Mouse (Mus musculus): ENCODE measurements around the gene Gnrhr.

Gene Gnrhr

DNA sequence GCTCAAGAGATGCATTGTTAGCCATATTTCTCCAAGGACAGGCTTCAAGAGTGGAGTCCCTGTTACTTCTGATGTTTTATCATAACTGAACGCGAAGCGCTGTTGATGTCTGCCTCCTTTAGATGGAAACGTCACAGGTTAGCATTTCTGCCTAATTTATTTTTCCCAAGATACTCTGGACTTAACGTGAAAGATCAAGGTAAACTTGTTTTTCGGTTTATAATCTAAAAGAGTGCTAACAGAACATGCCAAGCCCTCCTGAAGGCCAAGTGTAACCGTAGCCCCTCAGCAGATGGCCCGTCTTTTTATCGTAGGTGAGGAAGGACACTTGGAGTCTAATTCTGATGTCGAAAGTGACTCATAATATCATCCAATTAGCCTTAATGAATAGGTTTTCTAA lies at the start of gene Gnrhr:
Gene Gnrhr (minus strand): TSS at position 101 of the 400 bp plus-strand sequence.
- DNase-seq (ENCODE audit: low spot score in 2 of 2): no peak

DNA sequence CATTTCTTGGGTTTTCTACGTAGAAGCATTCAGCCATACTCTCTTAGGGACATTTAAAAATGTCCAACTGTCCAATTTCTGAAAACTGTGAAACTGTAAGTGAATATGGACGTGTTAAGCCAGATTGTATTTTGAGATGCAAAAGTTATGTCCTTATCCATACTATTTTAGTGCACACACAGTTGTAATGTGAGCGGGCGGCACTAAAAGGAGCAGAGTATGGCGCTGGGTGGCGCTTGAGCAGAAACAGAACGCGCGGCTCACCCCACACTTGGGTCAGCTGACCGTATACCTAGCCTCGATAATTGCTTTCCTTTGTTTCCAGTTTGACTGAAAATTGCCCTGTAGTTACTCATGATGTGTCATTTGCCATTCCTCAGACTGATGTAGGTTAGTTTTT lies 48.9 kb upstream of the Gnrhr start:
- DNase-seq (ENCODE audit: low spot score in 2 of 2): no peak

DNA sequence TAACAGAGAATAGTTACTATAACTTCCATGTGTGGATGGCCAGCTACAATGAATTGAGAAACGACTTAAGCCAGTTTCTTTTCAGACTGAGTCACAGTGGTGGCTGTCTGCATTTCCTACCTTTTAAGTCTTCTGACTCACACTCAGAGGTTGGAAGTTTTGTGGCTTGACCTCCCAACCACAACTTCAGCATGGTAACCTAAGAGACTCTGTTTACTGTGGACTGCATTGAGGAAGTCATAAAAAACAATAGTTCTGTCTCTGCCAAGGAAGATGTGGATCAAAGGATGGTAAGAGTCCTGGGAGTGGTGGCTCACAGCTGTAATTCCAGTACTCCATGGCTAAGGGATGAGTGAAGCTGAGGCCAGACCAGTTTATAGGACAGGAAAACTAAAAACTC lies 47.2 kb upstream of the Gnrhr start:
- DNase-seq (ENCODE audit: low spot score in 2 of 2): no peak

DNA sequence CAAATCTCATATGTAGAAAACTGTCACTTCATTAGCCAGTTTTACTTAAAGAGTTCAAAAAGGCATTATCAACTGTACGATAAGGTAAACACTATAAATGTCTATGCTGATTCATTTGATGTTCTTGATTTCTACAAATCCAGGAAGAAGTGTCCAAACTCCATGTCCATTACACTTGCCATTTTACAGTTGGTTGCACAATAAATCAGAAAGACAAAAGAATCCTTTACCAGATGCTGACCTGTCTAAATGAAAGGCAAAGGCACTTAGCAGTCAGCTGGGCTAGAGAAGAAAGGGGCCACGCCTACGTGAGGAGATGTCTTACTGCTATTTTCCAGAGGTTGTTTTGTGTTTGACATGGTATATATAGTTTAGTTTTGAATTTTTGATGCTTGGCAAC lies 46.6 kb upstream of the Gnrhr start:
- DNase-seq (ENCODE audit: low spot score in 2 of 2): no peak

DNA sequence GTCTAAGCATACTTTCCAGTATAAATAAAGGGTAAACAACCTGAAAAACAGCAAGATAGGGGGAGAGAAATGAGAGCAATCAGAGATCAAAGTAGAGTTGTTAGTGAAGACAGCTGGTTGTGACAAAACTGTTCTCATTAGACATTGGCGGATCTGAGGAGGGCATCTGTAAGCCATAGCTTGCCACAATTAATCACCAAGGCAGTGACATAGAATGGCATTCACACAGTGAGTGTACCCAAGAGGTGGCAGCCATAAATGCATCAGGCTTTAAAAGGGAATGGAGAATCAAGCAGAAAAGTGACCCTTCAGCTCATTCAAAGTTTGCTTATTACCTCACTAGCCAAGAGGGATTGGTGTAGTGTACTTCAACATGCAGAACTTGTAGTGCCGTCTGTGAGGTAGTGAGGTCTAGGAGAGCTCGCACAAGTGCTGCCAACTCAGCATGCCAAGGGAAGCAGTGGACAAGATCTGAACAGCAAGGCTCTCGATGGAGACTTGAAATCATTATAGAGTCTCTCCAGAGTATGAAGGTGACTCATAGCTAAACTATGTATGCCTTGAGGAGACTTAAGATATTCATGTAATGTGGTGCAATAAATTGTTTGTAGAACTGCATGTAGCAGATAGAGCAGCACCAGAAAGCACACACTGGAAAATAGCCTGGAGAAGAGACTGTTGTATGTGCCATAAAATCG lies 29.6 kb upstream of the Gnrhr start:
- DNase-seq (ENCODE audit: low spot score in 2 of 2): no peak

DNA sequence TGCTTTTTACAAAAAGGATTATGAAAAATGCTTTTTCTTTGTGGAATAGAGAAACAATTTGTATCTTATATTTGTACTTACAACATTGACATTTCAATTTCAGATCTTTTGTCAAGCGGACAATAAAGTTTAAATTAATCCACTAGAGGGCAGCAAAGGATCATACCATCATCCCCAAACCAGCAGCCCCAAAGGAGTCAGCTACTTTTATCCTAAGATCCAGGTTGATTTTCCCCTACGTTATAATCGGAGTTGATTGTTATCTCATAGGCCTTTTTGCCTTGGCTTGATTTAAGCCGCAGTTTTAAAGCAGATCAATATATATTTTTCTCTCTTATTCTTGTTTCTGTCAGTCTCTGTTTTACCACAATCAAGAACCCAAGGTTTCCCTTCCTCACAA lies 6.3 kb downstream of the Gnrhr start:
- DNase-seq (ENCODE audit: low spot score in 2 of 2): no peak

DNA sequence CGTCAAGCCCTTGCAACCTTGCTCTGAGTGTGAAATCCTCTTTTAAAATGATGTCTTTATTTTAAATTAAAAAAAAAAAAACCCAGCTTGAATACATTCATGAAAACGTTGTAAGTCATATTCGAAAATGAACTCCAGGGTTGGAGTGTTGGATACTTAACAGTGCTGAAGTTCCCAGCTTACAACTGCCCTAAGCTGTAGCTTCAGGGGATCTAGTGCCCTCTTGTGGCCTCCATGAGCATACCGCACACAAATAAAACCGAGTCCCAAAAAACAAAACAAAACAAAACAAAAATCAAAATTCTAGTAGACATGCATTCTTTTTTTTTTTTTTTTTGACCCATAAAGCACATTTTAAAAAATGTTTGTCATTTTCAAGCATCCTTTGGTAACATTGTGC lies 6.9 kb downstream of the Gnrhr start:
- no peak for DNase-seq (ENCODE audit: low spot score in 2 of 2)

DNA sequence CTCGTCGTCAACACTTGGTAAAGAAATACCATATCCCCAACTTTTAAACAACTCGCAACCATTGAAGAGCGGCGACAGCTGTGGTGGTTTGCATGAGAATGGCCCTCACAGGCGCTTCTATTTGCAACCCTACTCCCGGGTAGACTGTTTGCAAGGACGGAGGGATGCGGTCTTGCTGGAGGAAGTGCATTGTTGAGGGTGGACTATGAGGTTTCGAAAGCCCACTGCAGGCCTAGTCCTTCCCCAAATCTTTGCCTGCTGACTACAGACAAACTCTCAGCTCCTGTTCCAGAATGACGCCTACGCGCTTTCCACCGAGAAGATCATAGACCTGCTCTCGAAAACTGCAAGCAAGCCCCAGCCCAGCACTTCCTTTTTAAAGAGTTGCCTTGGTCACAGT lies 7.4 kb downstream of the Gnrhr start:
- DNase-seq (ENCODE audit: low spot score in 2 of 2): no peak

DNA sequence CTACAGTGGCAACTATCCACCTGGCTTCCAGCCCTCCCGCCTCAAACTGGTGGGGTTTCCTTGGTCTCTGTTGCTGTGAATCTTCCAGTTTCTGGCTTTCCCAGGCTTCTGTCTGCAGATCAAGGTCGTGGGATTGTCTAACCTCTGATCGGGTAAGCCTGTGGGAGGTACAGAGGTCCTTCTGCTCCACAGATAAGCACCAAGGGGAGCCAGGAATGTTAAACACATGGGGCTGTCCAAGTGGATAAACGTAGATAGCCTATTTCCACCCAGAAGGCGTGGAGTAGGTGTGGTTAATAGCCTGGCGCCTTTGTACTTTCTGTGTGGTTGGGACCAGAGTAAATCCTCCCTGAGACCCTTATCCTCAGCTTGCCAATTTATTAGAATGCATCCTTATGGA lies 10.3 kb downstream of the Gnrhr start:
- no peak for DNase-seq (ENCODE audit: low spot score in 2 of 2)

DNA sequence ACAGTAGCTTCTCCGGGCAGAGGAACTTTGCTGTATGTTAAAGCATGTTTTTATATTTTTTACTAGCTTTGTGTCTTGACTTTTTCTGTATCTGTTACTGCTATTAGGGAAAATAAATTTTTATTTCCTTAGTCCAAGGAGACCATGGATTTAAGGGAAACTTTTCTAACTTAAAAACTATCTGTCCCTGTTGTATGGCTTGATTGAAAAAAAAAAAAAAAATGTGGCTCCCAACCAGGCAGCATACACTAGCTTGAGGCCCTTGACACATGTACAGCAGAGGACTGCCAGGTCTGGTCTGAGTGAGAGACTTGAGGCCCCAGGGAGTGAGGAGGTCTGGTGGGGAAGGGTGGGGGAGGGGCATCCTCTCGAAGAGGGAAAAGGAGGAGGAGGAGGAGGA lies 23.9 kb downstream of the Gnrhr start:
- DNase-seq (ENCODE audit: low spot score in 2 of 2): no peak

DNA sequence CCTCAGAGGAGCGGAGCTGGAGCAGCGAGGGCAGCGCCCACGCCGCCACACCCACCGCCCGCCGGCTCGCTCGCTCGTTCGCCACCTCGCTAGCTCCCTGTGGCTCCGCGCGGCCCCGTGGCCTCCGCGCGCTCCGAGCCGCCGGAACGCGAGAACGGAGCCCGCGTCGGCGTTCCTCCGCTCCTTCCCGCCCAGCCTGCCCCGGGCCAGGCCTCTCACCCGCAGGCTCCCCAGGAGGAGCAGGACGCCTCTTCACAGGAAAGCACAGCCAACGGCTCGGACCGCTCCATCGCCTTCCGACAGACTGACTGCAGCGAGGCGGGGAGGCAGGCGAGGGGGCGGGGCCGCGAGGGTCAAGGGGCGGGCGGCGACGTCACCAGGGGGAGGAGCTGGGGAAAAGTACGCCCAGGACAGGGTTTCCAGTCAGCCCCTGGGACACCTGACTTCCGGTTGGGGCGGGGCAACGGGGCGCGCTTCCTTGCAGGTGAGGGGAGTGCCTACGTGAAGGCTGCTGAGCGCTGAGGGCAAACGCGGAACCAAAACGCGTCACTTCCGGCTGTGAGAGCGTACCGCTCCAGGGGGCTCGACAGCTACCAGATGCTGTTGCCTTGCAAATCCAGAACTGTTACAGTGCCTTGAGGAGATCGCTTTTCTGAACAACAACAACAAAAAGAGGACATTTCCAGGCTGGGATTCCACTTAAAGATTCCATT lies 25.1 kb downstream of the Gnrhr start, which contains the start of gene Uba6:
Gene Uba6 (minus strand): TSS at position 355 of the 713 bp plus-strand sequence.
- peak; percentile 99 for DNase-seq (ENCODE audit: low spot score in 2 of 2)

DNA sequence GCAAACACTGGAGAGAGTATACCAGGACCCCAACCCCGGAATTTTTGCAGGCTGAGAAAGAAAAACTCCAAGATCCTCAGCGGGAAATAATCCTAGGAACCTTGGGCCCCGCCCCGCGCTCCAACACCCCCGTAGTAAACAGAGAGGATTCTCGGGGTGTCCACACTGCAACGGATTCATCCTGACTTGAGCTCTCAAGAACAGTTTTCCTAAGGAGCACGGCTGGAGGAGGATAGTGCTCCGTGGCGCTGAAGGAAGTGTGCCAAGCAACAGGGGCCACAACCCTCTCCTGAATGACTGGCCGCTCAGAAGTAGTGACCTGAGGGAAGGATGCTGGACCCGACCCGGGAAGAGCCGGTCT lies 25.6 kb downstream of the Gnrhr start:
- DNase-seq (ENCODE audit: low spot score in 2 of 2): peak in 1 of 2 experiments; percentile 22
